Mouse (Mus musculus): ENCODE data around the gene Bphl. TPM values are rescaled to one million over a fixed set of nuclear protein-coding genes. Genes with fewer than 3 reads are reported as not detected.
"Not testable (repeated sequence)": the region's sequence is repeated elsewhere in the genome, so short reads cannot be mapped to it uniquely, and the experiment has no call there.

Bphl gene
- polyA plus RNA-seq, 1 experiment from 2014 or later: 35.0 TPM

GRCm38 (mm10) chr13:34054983-34055382, 17.6 kb downstream of the Bphl start:
- WGBS: 93% methylated on average over 3 of the region's 3 CpGs
- Histone ChIP-seq H3K9me3 (no peaks in the 10 kb centered on the region), H3K4me1 (no peaks in the 10 kb centered on the region), H3K9ac (no peak overlapping the region), H3K27ac (no peak overlapping the region), H3K4me3 (replicated peaks) (no peak overlapping the region), H3K27me3 (no peaks in the 10 kb centered on the region), H3K4me2 (no peak overlapping the region), H3K36me3 (replicated peaks) (peaks cover 26% of the 10 kb centered on the region)
- ATAC-seq (ENCODE audit: low FRiP score): no peak

- Histone ChIP-seq H3K9me3 (no peaks in the 10 kb centered on the region), H3K27me3 (no peaks in the 10 kb centered on the region), H3K4me3 (replicated peaks) (no peak overlapping the region), H3K4me2 (no peak overlapping the region), H3K36me3 (replicated peaks) (peaks cover 27% of the 10 kb centered on the region), H3K27ac (no peak overlapping the region), H3K9ac (no peak overlapping the region), H3K4me1 (no peaks in the 10 kb centered on the region)
- no peak for ATAC-seq (ENCODE audit: low FRiP score)
- 92% methylated on average over 1 of the region's 1 CpGs for WGBS
Measured at GRCm38 (mm10) chr13:34057252-34057651, 19.9 kb downstream of the Bphl start.

GRCm38 (mm10) chr13:34060061-34060460, 22.7 kb downstream of the Bphl start:
- WGBS: 93% methylated on average over 9 of the region's 9 CpGs
- no peak for ATAC-seq (ENCODE audit: low FRiP score)
- Histone ChIP-seq H3K4me3 (replicated peaks) (no peak overlapping the region), H3K9me3 (no peaks in the 10 kb centered on the region), H3K27ac (no peak overlapping the region), H3K36me3 (replicated peaks) (peaks cover 23% of the 10 kb centered on the region), H3K4me2 (no peak overlapping the region), H3K4me1 (no peaks in the 10 kb centered on the region), H3K9ac (no peak overlapping the region), H3K27me3 (no peaks in the 10 kb centered on the region)

GRCm38 (mm10) chr13:34062466-34062865, 25.1 kb downstream of the Bphl start:
- WGBS: 89% methylated on average over 10 of the region's 10 CpGs
- Histone ChIP-seq H3K4me1 (no peaks in the 10 kb centered on the region), H3K9me3 (no peaks in the 10 kb centered on the region), H3K4me3 (replicated peaks) (no peak overlapping the region), H3K27ac (no peak overlapping the region), H3K36me3 (replicated peaks) (peaks cover 16% of the 10 kb centered on the region; the same call in 1 of the 2 replicates), H3K4me2 (no peak overlapping the region), H3K27me3 (no peaks in the 10 kb centered on the region), H3K9ac (no peak overlapping the region)
- ATAC-seq (ENCODE audit: low FRiP score): no peak

- Histone ChIP-seq H3K27me3 (no peaks in the 10 kb centered on the region), H3K27ac (no peak overlapping the region), H3K4me3 (replicated peaks) (no peak overlapping the region), H3K4me2 (no peak overlapping the region), H3K9ac (no peak overlapping the region), H3K36me3 (replicated peaks) (peaks cover 10% of the 10 kb centered on the region; the same call in 1 of the 2 replicates), H3K4me1 (peaks cover 9% of the 10 kb centered on the region; the same call in 1 of the 2 replicates), H3K9me3 (no peaks in the 10 kb centered on the region)
- ATAC-seq (ENCODE audit: low FRiP score): no peak
- 44% methylated on average over 1 of the region's 1 CpGs for WGBS
Measured at GRCm38 (mm10) chr13:34066351-34066750, 29.0 kb downstream of the Bphl start.

GRCm38 (mm10) chr13:34070296-34070695, 32.9 kb downstream of the Bphl start:
- H3K36me3 ChIP-seq (replicated peaks): peaks cover 3% of the 10 kb centered on the region
- H3K9me3 ChIP-seq: no peaks in the 10 kb centered on the region
- H3K27ac ChIP-seq: no peak overlapping the region
- no peak for ATAC-seq (ENCODE audit: low FRiP score)
- WGBS: 81% methylated on average over 4 of the region's 4 CpGs
- H3K4me2 ChIP-seq: no peak overlapping the region
- no peak overlapping the region for H3K4me3 ChIP-seq (replicated peaks)
- no peak overlapping the region for H3K9ac ChIP-seq
- no peaks in the 10 kb centered on the region for H3K27me3 ChIP-seq
- peaks cover 17% of the 10 kb centered on the region; the same call in 1 of the 2 replicates for H3K4me1 ChIP-seq

GRCm38 (mm10) chr13:34071836-34072235, 34.4 kb downstream of the Bphl start:
- Histone ChIP-seq H3K4me3 (replicated peaks) (no peak overlapping the region), H3K9ac (no peak overlapping the region), H3K4me2 (no peak overlapping the region), H3K4me1 (peaks cover 32% of the 10 kb centered on the region), H3K27me3 (no peaks in the 10 kb centered on the region), H3K36me3 (replicated peaks) (peaks cover 9% of the 10 kb centered on the region), H3K27ac (no peak overlapping the region), H3K9me3 (no peaks in the 10 kb centered on the region)
- 86% methylated on average over 6 of the region's 6 CpGs for WGBS
- no peak for ATAC-seq (ENCODE audit: low FRiP score)

GRCm38 (mm10) chr13:34072847-34073246, 35.5 kb downstream of the Bphl start:
- ATAC-seq (ENCODE audit: low FRiP score): no peak

GRCm38 (mm10) chr13:34074441-34074840, 37.0 kb downstream of the Bphl start:
- not testable (repeated sequence) for H3K27ac ChIP-seq; ATAC-seq (ENCODE audit: low FRiP score); H3K27me3 ChIP-seq; H3K36me3 ChIP-seq (replicated peaks); H3K9me3 ChIP-seq; H3K9ac ChIP-seq; H3K4me3 ChIP-seq (replicated peaks); H3K4me2 ChIP-seq
- 98% methylated on average over 10 of the region's 17 CpGs for WGBS
- peaks cover 38% of the 10 kb centered on the region for H3K4me1 ChIP-seq

More at GRCm38 (mm10) chr13:34072847-34073246, 35.5 kb downstream of the Bphl start:
- WGBS: 61% methylated on average over 3 of the region's 3 CpGs
- Histone ChIP-seq H3K27me3 (no peaks in the 10 kb centered on the region), H3K27ac (no peak overlapping the region), H3K36me3 (replicated peaks) (peaks cover 9% of the 10 kb centered on the region), H3K4me1 (peaks cover 37% of the 10 kb centered on the region), H3K4me2 (no peak overlapping the region), H3K9me3 (no peaks in the 10 kb centered on the region), H3K9ac (no peak overlapping the region), H3K4me3 (replicated peaks) (no peak overlapping the region)

GRCm38 (mm10) chr13:34075893-34076292, 38.5 kb downstream of the Bphl start:
- 0 out of 2 replicates have a peak overlapping the region, but pooled peaks have one; percentile 2 for H3K27ac ChIP-seq
- H3K9me3 ChIP-seq; H3K36me3 ChIP-seq (replicated peaks); ATAC-seq (ENCODE audit: low FRiP score); H3K4me3 ChIP-seq (replicated peaks): not testable (repeated sequence)
- 0 out of 2 replicates have a peak overlapping the region, but pooled peaks have one; percentile 77 for H3K9ac ChIP-seq
- H3K4me1 ChIP-seq: peaks cover 38% of the 10 kb centered on the region
- peaks cover 12% of the 10 kb centered on the region for H3K27me3 ChIP-seq
- WGBS: 79% methylated on average over 6 of the region's 6 CpGs
- peak overlapping the region; percentile 86 for H3K4me2 ChIP-seq

- H3K27ac ChIP-seq: peak overlapping the region; percentile 59
- no peaks in the 10 kb centered on the region for H3K9me3 ChIP-seq
- H3K4me1 ChIP-seq: peaks cover 32% of the 10 kb centered on the region
- H3K9ac ChIP-seq: peak overlapping the region; percentile 77
- peak overlapping the region; percentile 86 for H3K4me2 ChIP-seq
- WGBS: 64% methylated on average over 20 of the region's 20 CpGs
- peaks cover 12% of the 10 kb centered on the region for H3K27me3 ChIP-seq
- H3K4me3 ChIP-seq (replicated peaks): peak overlapping the region; percentile 70
- ATAC-seq (ENCODE audit: low FRiP score): peak; percentile 54
- H3K36me3 ChIP-seq (replicated peaks): peaks cover 9% of the 10 kb centered on the region
Measured at GRCm38 (mm10) chr13:34076561-34077491, 39.4 kb downstream of the Bphl start.

- peak; percentile 93 for ATAC-seq (ENCODE audit: low FRiP score)
- Histone ChIP-seq H3K4me3 (replicated peaks) (peak within 1 kb of the TSS; percentile 70), H3K27me3 (peaks cover 12% of the 10 kb centered on the region), H3K9ac (peak within 1 kb of the TSS; percentile 77), H3K9me3 (no peaks in the 10 kb centered on the region), H3K4me2 (peak within 1 kb of the TSS; percentile 86), H3K4me1 (peaks cover 30% of the 10 kb centered on the region), H3K36me3 (replicated peaks) (peaks cover 9% of the 10 kb centered on the region), H3K27ac (peak within 1 kb of the TSS; percentile 63)
- 1% methylated on average over 45 of the region's 45 CpGs for WGBS
Measured at GRCm38 (mm10) chr13:34077492-34078271, 40.3 kb downstream of the Bphl start, which contains the start of gene Tubb2a. Tubb2a (minus strand) TSS chr13:34078007.
